Mouse (Mus musculus): ENCODE results near the gene Mansc1. TPM values are rescaled to one million over a fixed set of nuclear protein-coding genes. Genes with fewer than 3 reads are reported as not detected.
"Not testable (repeated sequence)": the region's sequence is repeated elsewhere in the genome, so short reads cannot be mapped to it uniquely, and the experiment has no call there.

The Mansc1 gene
- polyA plus RNA-seq (2014; fragmentation: Nextera tagmentation; extraction: Ambion mirVana): 0.66 and 0.93 TPM in 2 replicates

- Histone ChIP-seq H3K27ac (ENCODE audit: low read depth, low read length) (no peak within 1 kb of the TSS), H3K9me3 (ENCODE audit: control insufficient read depth, low read length) (no peaks in the 10 kb centered on the region), H3K36me3 (ENCODE audit: control insufficient read depth, insufficient read depth, low read length) (no peaks in the 10 kb centered on the region), H3K4me2 (replicated peaks; ENCODE audit: low read depth, low read length) (peak within 1 kb of the TSS; percentile 87), H3K4me1 (replicated peaks; ENCODE audit: control insufficient read depth, insufficient read depth, low read length) (no peaks in the 10 kb centered on the region; the same call in 1 of the 2 replicates), H3K4me3 (ENCODE audit: low read depth, low read length) (peak within 1 kb of the TSS; percentile 48), H3K27me3 (ENCODE audit: control insufficient read depth, insufficient read depth, low read length) (peaks cover 5% of the 10 kb centered on the region), H3K9ac (ENCODE audit: low read depth, low read length) (peak within 1 kb of the TSS; percentile 56)
- ATAC-seq (ENCODE audit: low FRiP score) (peak; percentile 60; the same call in 1 of the 2 replicates), DNase-seq (ENCODE audit: low spot score) (peak; percentile 56)
- WGBS: 1% methylated on average over 46 of the region's 46 CpGs
These were observed at the start of gene Mansc1 for GRCm38 (mm10) chr6:134631947-134632687. Gene Mansc1 (minus strand): TSS chr6:134632488.

GRCm38 (mm10) chr6:134679330-134679729 is 47.0 kb upstream of the Mansc1 start:
- 94% methylated on average over 4 of the region's 4 CpGs for WGBS

GRCm38 (mm10) chr6:134678037-134678436 is 45.7 kb upstream of the Mansc1 start:
- no peak overlapping the region for H3K27ac ChIP-seq (ENCODE audit: low read depth, low read length)
- no peaks in the 10 kb centered on the region for H3K27me3 ChIP-seq (ENCODE audit: control insufficient read depth, insufficient read depth, low read length)
- H3K4me2 ChIP-seq (replicated peaks; ENCODE audit: low read depth, low read length): no peak overlapping the region
- H3K36me3 ChIP-seq (ENCODE audit: control insufficient read depth, insufficient read depth, low read length): no peaks in the 10 kb centered on the region
- 82% methylated on average over 3 of the region's 3 CpGs for WGBS
- H3K9me3 ChIP-seq (ENCODE audit: control insufficient read depth, low read length): no peaks in the 10 kb centered on the region
- ATAC-seq (ENCODE audit: low FRiP score): no peak
- no peaks in the 10 kb centered on the region for H3K4me1 ChIP-seq (replicated peaks; ENCODE audit: control insufficient read depth, insufficient read depth, low read length)
- no peak for DNase-seq (ENCODE audit: low spot score)
- no peak overlapping the region for H3K4me3 ChIP-seq (ENCODE audit: low read depth, low read length)
- no peak overlapping the region for H3K9ac ChIP-seq (ENCODE audit: low read depth, low read length)

More at GRCm38 (mm10) chr6:134679330-134679729, 47.0 kb upstream of the Mansc1 start:
- H3K9me3 ChIP-seq (ENCODE audit: control insufficient read depth, low read length); H3K4me1 ChIP-seq (replicated peaks; ENCODE audit: control insufficient read depth, insufficient read depth, low read length); H3K27me3 ChIP-seq (ENCODE audit: control insufficient read depth, insufficient read depth, low read length); H3K36me3 ChIP-seq (ENCODE audit: control insufficient read depth, insufficient read depth, low read length); H3K4me2 ChIP-seq (replicated peaks; ENCODE audit: low read depth, low read length); ATAC-seq (ENCODE audit: low FRiP score); DNase-seq (ENCODE audit: low spot score); H3K27ac ChIP-seq (ENCODE audit: low read depth, low read length); H3K9ac ChIP-seq (ENCODE audit: low read depth, low read length); H3K4me3 ChIP-seq (ENCODE audit: low read depth, low read length): not testable (repeated sequence)

GRCm38 (mm10) chr6:134677504-134677903 is 45.2 kb upstream of the Mansc1 start:
- Histone ChIP-seq H3K36me3 (ENCODE audit: control insufficient read depth, insufficient read depth, low read length) (no peaks in the 10 kb centered on the region), H3K9me3 (ENCODE audit: control insufficient read depth, low read length) (no peaks in the 10 kb centered on the region), H3K4me1 (replicated peaks; ENCODE audit: control insufficient read depth, insufficient read depth, low read length) (no peaks in the 10 kb centered on the region), H3K27ac (ENCODE audit: low read depth, low read length) (no peak overlapping the region), H3K9ac (ENCODE audit: low read depth, low read length) (no peak overlapping the region), H3K4me2 (replicated peaks; ENCODE audit: low read depth, low read length) (no peak overlapping the region), H3K27me3 (ENCODE audit: control insufficient read depth, insufficient read depth, low read length) (no peaks in the 10 kb centered on the region), H3K4me3 (ENCODE audit: low read depth, low read length) (no peak overlapping the region)
- WGBS: 88% methylated on average over 4 of the region's 4 CpGs
- ATAC-seq (ENCODE audit: low FRiP score) (no peak), DNase-seq (ENCODE audit: low spot score) (no peak)

- WGBS: 85% methylated on average over 8 of the region's 8 CpGs
- ATAC-seq (ENCODE audit: low FRiP score); H3K27ac ChIP-seq (ENCODE audit: low read depth, low read length); H3K9me3 ChIP-seq (ENCODE audit: control insufficient read depth, low read length); H3K36me3 ChIP-seq (ENCODE audit: control insufficient read depth, insufficient read depth, low read length); H3K4me1 ChIP-seq (replicated peaks; ENCODE audit: control insufficient read depth, insufficient read depth, low read length); H3K9ac ChIP-seq (ENCODE audit: low read depth, low read length); H3K4me2 ChIP-seq (replicated peaks; ENCODE audit: low read depth, low read length); DNase-seq (ENCODE audit: low spot score); H3K4me3 ChIP-seq (ENCODE audit: low read depth, low read length); H3K27me3 ChIP-seq (ENCODE audit: control insufficient read depth, insufficient read depth, low read length): not testable (repeated sequence)
These were observed 41.4 kb upstream of the Mansc1 start for GRCm38 (mm10) chr6:134673712-134674111.

GRCm38 (mm10) chr6:134670881-134671411 is 38.7 kb upstream of the Mansc1 start:
- 75% methylated on average over 4 of the region's 4 CpGs for WGBS
- no peak for ATAC-seq (ENCODE audit: low FRiP score)

GRCm38 (mm10) chr6:134669179-134669865 is 37.0 kb upstream of the Mansc1 start:
- H3K36me3 ChIP-seq (ENCODE audit: control insufficient read depth, insufficient read depth, low read length): no peaks in the 10 kb centered on the region
- DNase-seq (ENCODE audit: low spot score) (no peak), ATAC-seq (ENCODE audit: low FRiP score) (no peak)
- no peaks in the 10 kb centered on the region for H3K27me3 ChIP-seq (ENCODE audit: control insufficient read depth, insufficient read depth, low read length)
- 86% methylated on average over 6 of the region's 6 CpGs for WGBS
- H3K4me1 ChIP-seq (replicated peaks; ENCODE audit: control insufficient read depth, insufficient read depth, low read length): no peaks in the 10 kb centered on the region
- H3K4me2 ChIP-seq (replicated peaks; ENCODE audit: low read depth, low read length): no peak overlapping the region
- H3K4me3 ChIP-seq (ENCODE audit: low read depth, low read length): no peak overlapping the region
- no peak overlapping the region for H3K27ac ChIP-seq (ENCODE audit: low read depth, low read length)
- H3K9me3 ChIP-seq (ENCODE audit: control insufficient read depth, low read length): no peaks in the 10 kb centered on the region
- H3K9ac ChIP-seq (ENCODE audit: low read depth, low read length): no peak overlapping the region

More at GRCm38 (mm10) chr6:134670881-134671411, 38.7 kb upstream of the Mansc1 start:
- H3K4me1 ChIP-seq (replicated peaks; ENCODE audit: control insufficient read depth, insufficient read depth, low read length): no peaks in the 10 kb centered on the region
- no peak for DNase-seq (ENCODE audit: low spot score)
- no peaks in the 10 kb centered on the region for H3K27me3 ChIP-seq (ENCODE audit: control insufficient read depth, insufficient read depth, low read length)
- no peak overlapping the region for H3K9ac ChIP-seq (ENCODE audit: low read depth, low read length)
- no peaks in the 10 kb centered on the region for H3K9me3 ChIP-seq (ENCODE audit: control insufficient read depth, low read length)
- H3K4me3 ChIP-seq (ENCODE audit: low read depth, low read length): no peak overlapping the region
- no peaks in the 10 kb centered on the region for H3K36me3 ChIP-seq (ENCODE audit: control insufficient read depth, insufficient read depth, low read length)
- H3K4me2 ChIP-seq (replicated peaks; ENCODE audit: low read depth, low read length): no peak overlapping the region
- H3K27ac ChIP-seq (ENCODE audit: low read depth, low read length): no peak overlapping the region

- H3K9ac ChIP-seq (ENCODE audit: low read depth, low read length): no peak overlapping the region
- no peaks in the 10 kb centered on the region for H3K36me3 ChIP-seq (ENCODE audit: control insufficient read depth, insufficient read depth, low read length)
- H3K9me3 ChIP-seq (ENCODE audit: control insufficient read depth, low read length): no peaks in the 10 kb centered on the region
- no peak overlapping the region for H3K4me3 ChIP-seq (ENCODE audit: low read depth, low read length)
- no peak overlapping the region for H3K27ac ChIP-seq (ENCODE audit: low read depth, low read length)
- H3K27me3 ChIP-seq (ENCODE audit: control insufficient read depth, insufficient read depth, low read length): no peaks in the 10 kb centered on the region
- ATAC-seq (ENCODE audit: low FRiP score): no peak
- no peak overlapping the region for H3K4me2 ChIP-seq (replicated peaks; ENCODE audit: low read depth, low read length)
- no peaks in the 10 kb centered on the region for H3K4me1 ChIP-seq (replicated peaks; ENCODE audit: control insufficient read depth, insufficient read depth, low read length)
- WGBS: 92% methylated on average over 2 of the region's 2 CpGs
- DNase-seq (ENCODE audit: low spot score): no peak
These were observed 36.2 kb upstream of the Mansc1 start for GRCm38 (mm10) chr6:134668519-134668918.

Data from hindbrain, embryonic 11.5 days (tissue).